Mouse (Mus musculus) layer of hippocampus, adult 18-20 months (tissue): Measurements from ENCODE around the gene Sp6. TPM values are rescaled to one million over a fixed set of nuclear protein-coding genes. Genes with fewer than 3 reads are reported as not detected.

Experiments
- DNase-seq, 2 experiments: peaks; one replicate each; pipeline ENCODE4 v3.0.0; 2022; ENCODE audit warnings: low spot score in 2 of 2
- total RNA-seq, 2 experiments: library from RNA; stranded (reverse); gene quantifications; 2 replicates each; pipeline ENCODE4 v1.2.3; 2021

Sp6 gene
- total RNA-seq, 2 experiments from 2014 or later = 0.79 to 1.1 TPM

DNA sequence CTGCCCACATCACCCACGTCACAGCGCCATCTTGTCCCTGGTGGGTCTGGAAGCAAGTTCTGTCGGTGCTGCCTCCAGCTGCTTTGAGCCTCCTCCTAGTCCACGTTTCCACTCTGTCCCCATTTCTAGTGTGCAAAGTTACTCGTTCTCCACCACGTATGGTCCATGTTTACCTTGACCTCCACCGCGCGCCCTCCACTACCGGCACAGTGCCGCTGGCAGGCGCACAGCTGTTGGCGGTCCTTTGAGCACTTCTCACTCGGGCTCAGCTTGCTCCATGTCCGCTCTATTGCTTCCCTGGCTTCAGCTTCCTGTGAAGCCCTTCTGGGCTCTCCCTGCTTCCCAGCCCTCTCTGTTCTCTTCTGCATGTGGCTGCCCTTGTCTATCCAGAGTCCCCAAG, 31.7 kb upstream of the Sp6 start:
- DNase-seq = no peak

GRCm38 (mm10) chr11:96982355-96982754, 30.8 kb upstream of the Sp6 start:
- DNase-seq = peak; percentile 69 to 83

- DNase-seq = no peak
Observed at GRCm38 (mm10) chr11:96982859-96983258, 30.3 kb upstream of the Sp6 start, which contains the start of gene Sp2. TSS of gene Sp2 (minus strand) at chr11:96982959.

DNA sequence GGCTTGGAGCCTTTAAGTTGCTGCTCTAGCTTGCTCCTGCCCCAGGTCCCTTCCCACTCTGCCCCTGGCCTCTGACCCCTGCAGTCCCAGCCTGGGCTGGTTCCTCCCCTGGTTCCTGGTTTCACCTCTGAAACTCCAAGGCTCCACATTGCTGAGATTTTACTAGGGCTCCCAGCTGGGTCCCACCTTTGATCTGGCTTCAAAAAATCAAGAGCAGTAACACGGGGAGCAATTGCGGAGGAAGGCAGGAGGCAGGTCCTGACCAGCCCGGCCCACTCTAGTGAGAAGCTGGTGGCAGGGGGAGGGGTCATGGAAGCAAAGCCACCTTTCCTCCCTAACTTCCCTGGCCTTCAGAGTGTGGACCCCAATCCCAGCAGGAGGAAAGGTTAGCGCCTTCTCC, 28.3 kb upstream of the Sp6 start:
- DNase-seq = no peak

DNA sequence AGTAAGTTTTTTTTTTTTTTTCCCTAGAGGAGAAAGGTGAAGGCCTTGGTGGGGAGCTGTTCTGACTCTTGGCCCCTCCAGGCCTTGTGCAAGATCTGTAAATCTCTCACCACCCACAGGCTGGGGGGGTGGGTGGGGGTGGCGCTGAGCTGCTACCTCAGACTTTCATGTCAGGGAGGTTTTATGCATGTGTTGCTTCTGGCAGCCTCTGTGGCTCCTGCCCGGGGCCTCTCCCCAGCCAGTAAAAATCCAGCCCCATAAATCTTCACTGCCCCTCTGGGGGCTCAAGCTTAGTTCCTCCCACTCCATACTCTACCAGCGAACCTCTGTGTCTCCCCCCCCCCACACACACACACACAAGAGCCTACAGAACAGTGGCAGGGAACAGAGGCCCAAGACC, 26.7 kb upstream of the Sp6 start:
- no peak for DNase-seq

DNA sequence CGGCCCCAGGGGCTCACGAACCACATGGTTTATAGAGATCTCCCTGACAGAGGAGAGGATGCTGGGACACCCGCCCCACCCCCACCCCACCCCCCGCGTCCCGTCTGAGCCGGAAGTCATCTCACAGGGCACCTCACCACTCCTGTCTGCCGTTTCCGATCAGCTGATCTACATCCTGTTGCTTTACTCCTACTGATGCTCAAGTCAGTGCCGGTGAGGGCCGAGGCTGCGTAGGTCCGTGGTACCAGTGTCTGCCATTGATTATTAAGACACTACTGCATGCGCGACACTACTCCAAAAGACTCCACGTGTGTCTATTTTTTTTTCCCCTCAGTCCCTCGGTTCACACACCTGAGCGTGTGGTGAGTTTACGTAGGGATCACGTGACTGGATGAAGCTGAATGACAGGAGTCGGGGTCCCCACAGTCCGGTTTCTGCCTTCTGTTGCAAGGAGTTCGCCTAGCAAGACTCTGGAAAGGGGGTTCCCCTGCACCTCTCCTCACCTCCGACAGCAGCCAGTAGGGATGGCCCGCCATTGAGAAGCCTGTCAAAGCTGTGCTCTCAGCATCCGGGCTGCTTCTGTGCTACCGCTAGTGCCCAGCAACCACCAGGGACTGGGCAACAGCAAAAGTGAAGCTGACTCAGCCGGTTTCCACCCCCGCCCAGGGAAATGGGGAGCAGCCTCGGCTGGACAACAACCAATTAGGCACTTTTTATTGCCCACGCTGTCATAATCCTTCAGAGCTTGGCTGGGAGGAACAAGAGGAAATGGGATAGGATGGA, 25.1 kb upstream of the Sp6 start:
- no peak for DNase-seq

- no peak for DNase-seq
Observed at GRCm38 (mm10) chr11:96991501-96991900, 21.7 kb upstream of the Sp6 start.

DNA sequence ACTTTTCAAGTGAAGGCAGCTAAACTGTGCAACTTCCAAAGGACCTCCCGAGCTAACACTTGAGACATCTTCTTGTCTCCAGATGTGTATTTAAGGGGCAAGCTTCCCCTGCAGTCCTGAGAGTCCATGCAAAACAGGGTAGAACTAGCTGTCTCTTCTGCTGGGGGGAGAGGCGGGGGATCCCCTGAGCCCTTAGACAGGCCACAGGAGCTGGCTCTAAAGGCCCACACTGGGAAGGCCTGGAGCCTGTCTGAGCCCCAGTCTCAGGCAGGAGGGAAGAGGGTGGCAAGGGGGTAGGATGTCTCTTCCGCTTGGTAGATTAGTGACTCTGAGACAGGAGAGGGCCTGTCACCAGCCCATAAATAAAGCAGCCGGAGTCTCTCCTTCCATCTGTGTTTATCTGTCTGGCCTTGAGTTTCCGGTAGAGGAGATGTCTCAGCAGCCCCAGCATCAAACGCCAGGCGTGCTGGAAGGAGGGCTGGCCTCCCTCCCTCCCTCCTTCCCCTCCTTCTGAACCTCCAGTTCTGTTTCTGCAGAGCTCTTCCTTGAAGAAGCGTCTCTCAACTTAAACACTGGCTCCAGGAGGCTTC, 20.4 kb upstream of the Sp6 start:
- DNase-seq = no peak

GRCm38 (mm10) chr11:96995031-96995430, 18.2 kb upstream of the Sp6 start:
- no peak for DNase-seq

DNA sequence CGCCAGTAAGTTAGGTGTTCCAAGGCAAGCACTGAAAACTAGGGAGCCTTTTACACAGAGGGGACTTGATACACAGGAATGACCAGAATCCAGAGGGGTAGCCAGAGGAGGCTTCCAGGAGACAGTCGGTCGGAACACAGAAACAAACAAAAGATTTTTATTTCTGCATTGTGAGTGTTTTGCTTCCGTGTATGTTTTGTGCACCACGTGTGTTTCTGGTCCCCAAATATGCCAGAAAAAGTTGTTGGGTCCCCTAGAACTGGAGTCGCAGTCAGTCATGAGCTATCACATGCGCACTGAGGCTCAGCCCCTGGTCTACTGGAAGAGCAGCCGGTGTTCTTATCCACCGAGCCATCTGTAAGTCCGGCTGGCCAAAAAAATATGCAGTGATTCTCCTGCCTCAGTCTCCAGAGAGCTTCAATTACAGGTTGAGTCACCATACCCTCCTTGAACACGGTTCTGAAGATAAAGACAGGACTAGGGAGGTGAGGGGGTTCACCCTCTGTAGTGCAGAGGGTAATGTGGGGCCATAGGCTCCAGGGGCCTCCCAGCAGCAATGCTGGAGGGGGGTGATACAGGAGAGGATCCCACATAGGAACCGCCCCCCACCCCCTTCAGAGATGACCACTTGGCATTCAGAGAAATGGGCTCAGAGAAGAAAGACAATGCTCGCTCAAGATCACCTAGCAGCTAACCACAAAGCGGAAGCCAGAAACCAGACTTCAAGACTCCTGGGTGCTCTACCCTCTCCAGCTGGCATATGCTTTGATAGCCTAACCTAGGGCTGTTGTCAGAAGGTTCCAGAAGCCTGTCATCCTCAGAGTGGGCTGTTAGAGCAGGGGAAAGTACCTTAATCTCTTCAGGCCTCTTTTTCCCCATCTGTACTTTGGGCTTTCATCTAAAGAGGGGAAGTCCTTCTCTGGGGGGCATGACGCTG, 17.1 kb upstream of the Sp6 start:
- no peak for DNase-seq

DNA sequence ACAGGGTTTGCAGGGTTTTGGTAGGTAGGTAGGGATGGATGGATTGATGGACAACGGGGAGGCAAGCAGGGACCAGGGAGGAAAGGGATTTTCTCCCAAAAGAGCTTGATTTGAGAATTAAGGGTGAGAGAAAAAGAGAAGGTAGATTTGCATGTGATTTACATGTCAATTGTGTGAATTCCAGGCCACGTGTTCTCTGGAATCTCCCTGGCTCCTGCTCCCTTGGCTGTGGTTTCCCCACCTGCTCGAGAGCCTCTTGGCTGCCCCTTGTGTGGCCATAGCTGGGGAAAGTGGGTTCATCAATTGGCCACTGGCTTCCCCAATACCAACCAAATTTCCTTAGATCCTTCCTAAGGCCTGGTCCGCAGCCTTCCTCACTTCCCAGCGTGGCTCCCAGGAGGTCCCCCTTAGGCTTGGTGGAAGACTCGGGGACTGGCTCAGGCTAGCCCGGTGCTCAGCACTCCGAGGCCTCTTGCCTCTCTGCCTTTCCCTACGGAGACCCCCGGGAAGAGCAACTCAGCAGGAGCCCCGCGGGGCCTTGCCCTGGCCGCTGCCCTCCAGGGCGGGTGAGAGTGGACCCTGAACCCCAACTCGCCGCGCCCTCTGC, 16.3 kb upstream of the Sp6 start:
- DNase-seq = no peak

GRCm38 (mm10) chr11:96997380-96997956, 15.7 kb upstream of the Sp6 start:
- DNase-seq = no peak

DNA sequence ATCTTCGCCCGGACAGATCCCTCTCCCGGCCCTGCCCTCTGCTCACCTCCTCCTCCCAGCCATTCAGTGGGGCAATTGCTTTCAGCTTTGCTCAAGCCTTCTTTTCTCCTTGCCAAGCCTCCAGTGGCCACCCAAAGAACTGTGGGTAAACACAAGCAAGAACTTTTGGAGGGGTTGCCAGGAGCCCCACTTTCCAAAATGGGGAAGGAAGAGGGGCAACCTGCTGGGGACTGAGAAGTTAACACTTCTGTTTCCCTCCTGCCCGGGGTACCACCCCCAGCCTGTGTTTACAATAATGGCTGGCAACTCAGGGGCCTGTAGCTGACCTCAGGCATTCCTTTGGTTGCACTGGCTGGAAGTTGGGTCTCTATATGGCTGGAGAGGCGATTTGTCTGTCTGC, 10.0 kb upstream of the Sp6 start:
- DNase-seq = no peak

DNA sequence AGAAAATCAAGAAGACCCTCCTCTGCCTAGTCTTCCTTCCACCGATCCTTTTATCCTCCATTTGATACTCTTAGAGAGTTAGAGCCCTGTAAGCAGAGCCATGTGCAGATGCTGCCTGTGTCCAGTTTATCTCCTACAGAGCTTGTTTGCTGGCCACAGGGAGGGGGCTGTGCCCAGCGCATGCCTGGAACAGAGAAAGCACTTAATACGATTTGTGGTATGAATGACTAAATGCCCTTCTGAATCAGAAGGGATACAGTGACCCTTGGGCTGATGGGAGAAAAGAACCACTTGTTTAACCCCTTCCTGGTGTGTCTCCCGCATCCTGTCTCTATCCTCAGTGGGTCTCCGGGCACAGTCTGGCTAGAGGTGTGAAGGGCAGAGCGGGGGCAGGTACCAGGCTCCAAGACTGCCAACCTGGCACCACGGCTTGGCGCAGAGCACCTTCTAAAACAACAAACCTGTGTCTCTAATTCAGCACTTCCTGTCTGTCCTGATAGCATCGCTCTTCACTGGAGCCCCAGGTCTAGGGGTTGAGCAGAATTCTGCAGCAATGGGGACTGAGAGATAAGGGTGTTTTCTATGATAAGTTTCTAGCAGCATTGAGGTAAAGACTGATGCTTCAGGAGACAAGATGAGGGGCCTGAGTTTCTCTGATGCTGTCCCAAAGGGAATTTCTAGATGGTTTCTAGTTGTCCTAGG, 6.0 kb upstream of the Sp6 start:
- DNase-seq = no peak

DNA sequence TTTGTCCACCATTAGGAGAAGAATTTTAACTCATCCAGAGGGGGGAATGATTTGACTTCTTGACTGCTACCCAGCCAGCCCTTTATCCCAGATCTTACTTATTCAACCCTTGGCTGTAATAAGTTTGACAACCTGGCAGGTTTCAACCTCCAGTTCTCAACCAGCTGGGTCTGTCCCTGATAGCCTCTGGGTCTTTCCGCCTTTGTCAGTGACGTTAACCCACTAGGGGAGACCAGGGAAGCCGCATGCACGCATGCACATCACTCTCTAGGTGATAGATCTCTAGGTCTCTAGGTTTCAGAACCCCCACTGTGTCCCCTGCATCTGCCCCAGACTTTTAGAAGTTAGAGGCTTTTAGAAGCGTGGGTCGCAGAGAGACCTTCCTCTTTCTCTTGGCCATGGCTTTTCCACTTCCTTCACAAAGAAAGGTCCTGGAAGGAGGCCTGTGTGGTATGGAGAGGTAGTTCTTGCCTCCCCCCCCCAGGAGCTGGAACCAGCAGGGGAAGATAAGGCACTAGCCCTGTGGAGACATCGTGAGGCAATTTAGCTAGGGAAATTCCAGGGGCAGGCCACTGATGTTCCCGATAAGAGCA, 3.9 kb upstream of the Sp6 start:
- no peak for DNase-seq

DNA sequence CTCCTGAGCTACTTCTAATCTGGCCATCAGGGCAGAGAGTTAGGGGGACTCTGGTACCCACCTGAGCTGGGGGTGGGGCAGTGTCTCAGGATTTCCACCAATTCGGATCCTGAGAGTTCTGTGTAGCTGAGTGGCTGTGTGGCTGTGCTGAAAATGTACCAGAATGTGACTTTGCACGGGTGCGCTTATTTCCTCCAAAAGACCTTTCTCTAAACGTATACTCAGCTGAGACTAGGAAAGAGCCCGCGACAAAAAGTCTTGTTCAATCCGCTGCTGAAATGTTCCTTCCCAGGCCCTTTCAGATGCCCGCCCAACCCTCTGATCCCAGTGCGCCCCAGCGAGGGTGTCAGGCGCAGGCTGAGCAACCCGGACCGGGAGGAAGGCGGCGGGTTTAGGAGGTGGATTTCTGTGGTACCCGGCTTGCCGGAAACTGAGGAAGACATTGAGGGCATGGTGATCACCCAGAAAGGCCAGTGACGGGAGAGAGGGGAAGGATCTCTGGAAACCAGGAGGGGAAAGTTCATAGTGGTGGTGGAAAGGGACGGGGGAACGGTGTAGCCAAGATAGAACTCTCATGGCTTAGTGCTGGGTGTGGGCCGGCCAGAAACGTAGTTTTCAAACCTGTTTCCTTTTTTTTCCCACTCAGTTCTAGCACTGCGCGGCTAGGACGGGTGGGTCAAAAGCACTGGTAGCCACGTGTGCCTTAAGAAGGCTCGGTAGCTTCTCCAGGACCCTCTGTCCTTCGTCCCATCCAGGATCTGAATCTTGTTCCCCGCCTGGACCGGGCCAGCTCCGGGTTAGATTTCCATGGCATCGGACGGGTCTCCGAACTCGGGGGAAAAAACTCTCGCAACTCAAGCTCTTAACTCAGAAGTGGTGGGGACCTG, 4.7 kb downstream of the Sp6 start:
- DNase-seq = no peak

DNA sequence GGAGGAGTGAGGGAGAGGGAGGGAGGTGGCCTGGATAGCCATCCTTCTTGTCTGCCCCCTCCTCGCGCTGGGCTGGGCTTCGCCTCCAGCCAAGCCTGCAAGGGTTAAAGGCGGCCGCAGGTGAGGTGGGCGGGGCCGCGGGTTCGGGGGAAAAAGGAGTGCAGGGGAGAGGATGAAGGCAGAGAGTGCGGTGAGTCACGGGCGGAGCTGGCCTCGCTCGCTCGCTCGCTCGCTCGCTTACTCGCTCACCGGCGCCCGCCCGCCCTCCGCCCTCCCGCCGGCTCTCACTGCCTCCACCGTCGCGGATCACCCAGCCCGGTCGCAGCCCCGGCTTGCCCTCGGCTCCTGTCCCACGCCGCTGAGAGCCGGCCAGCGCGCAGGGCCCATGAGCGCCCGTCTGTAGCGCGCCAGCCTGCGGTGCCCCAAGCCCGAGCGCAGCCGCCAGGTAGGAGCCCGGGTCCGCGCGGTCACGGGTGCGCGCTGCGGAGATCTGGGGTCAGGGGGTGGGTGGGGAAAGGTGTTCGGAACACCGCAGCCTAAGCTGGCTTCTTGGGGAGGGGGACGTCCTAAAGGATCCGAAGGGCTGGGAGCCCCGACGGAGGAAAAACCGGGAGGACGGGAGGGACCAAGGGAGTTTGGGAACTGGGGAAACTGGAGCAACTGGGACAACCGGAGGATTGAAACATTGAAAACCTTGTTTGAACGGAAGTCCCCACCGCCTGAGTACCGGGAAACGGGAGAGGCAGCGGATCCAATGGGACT, 5.6 kb downstream of the Sp6 start:
- no peak for DNase-seq

- DNase-seq = no peak
Observed at GRCm38 (mm10) chr11:97019345-97019708, 6.1 kb downstream of the Sp6 start.
